Mouse (Mus musculus): Measurements from ENCODE around the gene Lta. TPM values are rescaled to one million over a fixed set of nuclear protein-coding genes. Genes with fewer than 3 reads are reported as not detected.

Lta gene
- polyA plus RNA-seq, 1 experiment: 1.1 TPM

DNA sequence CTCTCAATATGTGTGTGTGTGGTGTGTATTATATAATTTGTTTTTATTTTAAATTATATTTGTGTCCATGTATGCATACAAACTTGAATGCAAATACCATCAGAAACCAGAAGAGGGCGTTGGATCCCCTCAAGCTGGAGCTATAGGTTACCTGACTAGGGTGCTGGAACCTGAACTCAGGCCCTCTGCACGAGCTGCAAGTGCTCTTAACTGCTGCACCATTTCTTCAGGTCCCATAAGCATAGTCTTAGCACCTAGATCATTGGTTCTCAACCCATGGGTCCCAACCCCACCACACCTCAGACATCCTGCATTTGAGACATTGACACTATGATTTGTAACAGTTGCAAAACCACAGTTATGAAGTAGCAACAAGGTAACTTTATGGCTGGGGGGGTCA, 13.4 kb downstream of the Lta start:
- no peak for DNase-seq
- Histone ChIP-seq H3K4me3 (replicated peaks; ENCODE audit: extremely low read depth, low read depth, low read length) (no peak overlapping the region), H3K4me1 (ENCODE audit: control insufficient read depth, insufficient read depth, low read length) (peaks cover 6% of the 10 kb centered on the region)
- WGBS: 76% methylated on average over 2 of the region's 2 CpGs
- TF ChIP-seq POLR2A (IDR thresholded peaks at IDR 0.05; ENCODE audit: borderline replicate concordance, extremely low read depth, low read depth, low read length) (no peak), CTCF (IDR thresholded peaks at IDR 0.05; ENCODE audit: insufficient read depth, low read length) (0 out of 2 replicates have a peak, but pooled peaks have one; percentile 10)

DNA sequence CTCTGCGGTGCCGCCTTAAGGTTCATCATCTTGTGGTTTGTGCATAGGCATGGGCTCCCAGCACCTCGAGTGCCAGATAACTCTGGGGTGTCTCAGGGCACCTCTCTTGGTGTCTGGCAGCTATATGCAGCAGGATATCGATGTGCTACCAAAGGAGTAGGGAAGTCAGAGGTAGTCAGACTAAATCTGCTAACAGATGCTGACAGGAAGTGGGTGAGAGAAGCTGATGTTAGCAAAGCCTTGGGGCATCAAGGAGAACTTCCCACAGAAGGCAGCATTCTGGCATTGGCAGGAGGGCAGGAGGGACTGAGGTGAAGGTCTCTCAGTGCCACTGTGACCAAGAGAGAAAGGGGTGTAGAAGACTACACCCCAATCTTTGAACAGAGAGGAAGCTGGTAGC, 15.1 kb downstream of the Lta start:
- Histone ChIP-seq H3K4me3 (replicated peaks; ENCODE audit: extremely low read depth, low read depth, low read length) (no peak overlapping the region), H3K4me1 (ENCODE audit: control insufficient read depth, insufficient read depth, low read length) (peaks cover 2% of the 10 kb centered on the region; the same call in 1 of the 2 replicates)
- TF ChIP-seq POLR2A (IDR thresholded peaks at IDR 0.05; ENCODE audit: borderline replicate concordance, extremely low read depth, low read depth, low read length) (no peak), CTCF (IDR thresholded peaks at IDR 0.05; ENCODE audit: insufficient read depth, low read length) (no peak)
- no peak for DNase-seq
- 61% methylated on average over 4 of the region's 4 CpGs for WGBS

DNA sequence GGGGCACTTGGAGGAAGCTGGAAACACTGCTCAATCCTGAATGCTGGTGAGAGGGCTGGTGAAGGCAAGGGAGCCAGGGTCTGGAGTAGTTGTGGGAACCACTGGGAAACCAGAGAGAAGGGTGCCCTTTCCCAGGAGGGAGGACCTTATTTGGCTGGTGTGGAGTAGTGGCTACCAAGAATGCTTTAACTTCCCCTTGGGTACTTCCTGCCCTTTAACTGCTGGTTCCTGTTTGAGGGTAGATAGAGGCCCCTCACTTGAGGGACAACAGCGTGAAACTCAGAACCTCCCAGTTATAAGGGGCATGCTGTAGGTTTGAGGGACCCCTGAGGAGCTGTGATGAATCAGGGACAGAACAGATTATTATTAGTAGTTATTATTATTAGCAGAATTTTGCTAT, 16.0 kb downstream of the Lta start:
- WGBS: 22% methylated on average over 1 of the region's 1 CpGs
- DNase-seq: no peak

DNA sequence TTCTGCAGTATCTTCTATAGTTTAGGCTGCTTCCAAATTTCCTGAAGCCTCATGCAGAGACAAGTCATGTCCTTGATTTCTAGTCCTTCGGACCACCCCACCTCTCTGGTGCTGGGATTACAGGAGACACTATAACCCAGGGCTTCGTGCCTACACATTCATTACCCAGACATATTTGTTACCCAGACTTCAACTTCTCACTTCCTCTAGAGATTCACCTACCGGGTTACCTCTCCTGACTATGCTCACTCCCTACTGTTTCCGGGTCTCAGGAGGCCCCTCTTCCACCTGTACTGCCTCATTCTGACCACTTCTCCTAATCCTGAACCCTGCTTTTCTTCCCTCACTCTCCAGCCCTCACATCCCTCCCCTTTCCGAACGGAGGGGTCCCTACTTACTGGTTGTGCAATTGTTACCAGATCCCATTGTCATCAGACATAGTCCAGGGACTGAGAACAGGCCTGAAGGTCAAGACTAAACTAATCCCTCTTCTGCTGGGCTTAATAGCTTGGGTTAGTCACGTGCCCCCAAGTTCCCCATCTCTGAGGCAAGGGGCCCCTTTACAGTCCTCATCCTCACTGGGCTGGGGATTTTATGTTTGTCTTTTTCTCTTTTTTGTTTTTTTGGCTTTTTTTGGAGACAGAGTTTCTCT, 17.1 kb downstream of the Lta start, which contains the start of gene Lst1:
Gene Lst1, minus strand, starts transcription at position 481 of the 652 bp plus-strand sequence.
- Histone ChIP-seq H3K4me1 (ENCODE audit: control insufficient read depth, insufficient read depth, low read length) (peaks cover 2% of the 10 kb centered on the region; the same call in 1 of the 2 replicates), H3K4me3 (replicated peaks; ENCODE audit: extremely low read depth, low read depth, low read length) (peak within 1 kb of the TSS; percentile 2)
- DNase-seq: no peak
- TF ChIP-seq CTCF (IDR thresholded peaks at IDR 0.05; ENCODE audit: insufficient read depth, low read length) (no peak), POLR2A (IDR thresholded peaks at IDR 0.05; ENCODE audit: borderline replicate concordance, extremely low read depth, low read depth, low read length) (no peak)
- 71% methylated on average over 7 of the region's 7 CpGs for WGBS

More for the DNA sequence above, 16.0 kb downstream of the Lta start:
- no peak for TF ChIP-seq CTCF (IDR thresholded peaks at IDR 0.05; ENCODE audit: insufficient read depth, low read length)
- TF ChIP-seq POLR2A (IDR thresholded peaks at IDR 0.05; ENCODE audit: borderline replicate concordance, extremely low read depth, low read depth, low read length): no peak
- Histone ChIP-seq H3K4me3 (replicated peaks; ENCODE audit: extremely low read depth, low read depth, low read length) (no peak overlapping the region), H3K4me1 (ENCODE audit: control insufficient read depth, insufficient read depth, low read length) (peaks cover 2% of the 10 kb centered on the region; the same call in 1 of the 2 replicates)

DNA sequence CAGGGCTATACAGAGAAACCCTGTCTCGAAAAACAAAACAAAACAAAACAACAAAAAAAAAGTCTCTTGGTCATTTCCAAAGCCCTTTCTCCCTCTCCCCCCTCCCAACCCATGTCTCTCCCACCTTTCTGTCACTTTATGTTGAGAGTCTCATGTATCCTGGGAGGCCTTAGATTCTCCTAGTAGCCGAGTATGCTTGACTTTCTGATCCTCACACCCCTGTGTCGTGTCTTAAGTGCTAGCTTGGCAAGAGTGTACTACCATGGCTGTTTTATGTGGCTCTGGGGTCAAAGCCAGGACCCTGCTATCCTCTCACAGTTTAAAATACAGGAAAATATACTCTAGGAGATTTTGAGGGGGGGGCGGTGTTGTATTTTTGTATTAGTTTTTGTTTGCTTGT, 17.8 kb downstream of the Lta start:
- no peak for DNase-seq
- Histone ChIP-seq H3K4me3 (replicated peaks; ENCODE audit: extremely low read depth, low read depth, low read length) (no peak overlapping the region), H3K4me1 (ENCODE audit: control insufficient read depth, insufficient read depth, low read length) (peaks cover 2% of the 10 kb centered on the region; the same call in 1 of the 2 replicates)
- WGBS: 59% methylated on average over 4 of the region's 4 CpGs
- TF ChIP-seq POLR2A (IDR thresholded peaks at IDR 0.05; ENCODE audit: borderline replicate concordance, extremely low read depth, low read depth, low read length) (no peak), CTCF (IDR thresholded peaks at IDR 0.05; ENCODE audit: insufficient read depth, low read length) (no peak)

DNA sequence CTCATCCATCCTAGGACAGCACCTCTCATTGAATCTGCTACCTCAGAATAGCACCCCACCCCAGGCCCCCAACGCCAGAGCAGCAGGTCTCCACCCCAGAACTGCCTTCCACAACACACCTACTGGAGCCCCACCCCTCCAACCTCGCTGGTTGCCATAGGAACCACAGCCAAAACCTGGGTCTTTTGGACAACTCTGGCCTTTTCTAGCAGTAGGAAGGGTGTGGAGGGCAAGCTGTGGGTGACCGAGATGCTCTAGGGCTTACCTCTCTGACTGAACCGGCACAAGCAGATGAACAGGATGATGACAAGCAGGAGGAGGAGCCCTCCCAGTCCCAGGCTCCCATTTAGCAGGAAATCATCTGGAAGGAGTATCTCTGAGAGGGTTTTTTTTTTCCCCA, 18.5 kb downstream of the Lta start:
- DNase-seq: no peak

DNA sequence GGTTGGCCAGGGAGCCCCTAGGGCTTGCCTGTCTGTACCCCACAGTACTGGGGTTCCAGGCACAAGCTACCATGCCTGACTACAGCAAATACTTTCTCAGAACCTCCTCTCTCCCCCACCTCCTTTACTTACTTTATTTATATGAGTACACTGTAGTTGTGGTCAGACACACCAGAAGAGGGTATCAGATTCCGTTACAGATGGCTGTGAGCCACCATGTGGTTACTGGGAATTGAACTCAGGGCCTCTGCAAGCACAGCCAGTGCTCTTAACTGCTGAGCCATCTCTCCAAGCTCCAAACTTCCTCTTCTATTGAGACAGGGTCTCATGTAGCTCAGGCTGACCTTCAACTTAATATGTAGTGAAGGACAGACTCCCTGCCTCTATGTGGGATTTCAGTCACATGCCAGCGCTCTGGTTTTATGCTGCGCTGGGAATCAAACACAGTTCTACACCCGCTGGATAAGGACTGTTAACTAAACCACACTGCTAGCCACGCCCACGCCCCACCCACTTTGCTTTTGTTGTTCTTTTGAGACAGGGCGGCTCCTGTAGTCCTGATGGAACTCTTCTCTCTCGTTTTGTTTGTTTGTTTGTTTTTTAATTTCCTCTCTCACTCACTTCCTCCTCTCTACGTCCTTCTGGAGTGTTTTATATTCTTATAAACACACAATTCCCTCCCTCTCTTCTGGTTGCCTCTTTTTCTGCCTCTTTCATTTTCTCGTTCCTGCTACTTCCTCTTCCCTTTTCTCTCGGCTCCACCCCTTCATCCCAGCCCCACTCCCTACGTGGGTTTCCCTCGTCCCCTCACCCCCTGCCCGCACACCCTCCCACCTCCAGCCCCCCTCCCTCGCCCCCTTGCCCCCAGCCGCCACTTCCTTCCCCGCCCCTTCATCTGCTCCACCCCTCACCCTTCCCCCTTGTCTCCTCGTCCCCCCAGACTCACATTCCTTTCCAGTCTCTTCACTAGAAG, 19.2 kb downstream of the Lta start:
- TF ChIP-seq POLR2A (IDR thresholded peaks at IDR 0.05; ENCODE audit: borderline replicate concordance, extremely low read depth, low read depth, low read length) (peak; percentile 42; the same call in 1 of the 2 replicates), CTCF (IDR thresholded peaks at IDR 0.05; ENCODE audit: insufficient read depth, low read length) (no peak)
- WGBS: 3% methylated on average over 17 of the region's 18 CpGs
- Histone ChIP-seq H3K4me3 (replicated peaks; ENCODE audit: extremely low read depth, low read depth, low read length) (peak overlapping the region; percentile 38), H3K4me1 (ENCODE audit: control insufficient read depth, insufficient read depth, low read length) (peaks cover 2% of the 10 kb centered on the region; the same call in 1 of the 2 replicates)
- peak; percentile 76 for DNase-seq

More for the DNA sequence above, 18.5 kb downstream of the Lta start:
- peaks cover 2% of the 10 kb centered on the region; the same call in 1 of the 2 replicates for H3K4me1 ChIP-seq (ENCODE audit: control insufficient read depth, insufficient read depth, low read length)
- WGBS: 2% methylated on average over 4 of the region's 4 CpGs
- H3K4me3 ChIP-seq (replicated peaks; ENCODE audit: extremely low read depth, low read depth, low read length): peak overlapping the region; percentile 12
- TF ChIP-seq CTCF (IDR thresholded peaks at IDR 0.05; ENCODE audit: insufficient read depth, low read length): no peak
- peak; percentile 31; the same call in 1 of the 2 replicates for TF ChIP-seq POLR2A (IDR thresholded peaks at IDR 0.05; ENCODE audit: borderline replicate concordance, extremely low read depth, low read depth, low read length)

DNA sequence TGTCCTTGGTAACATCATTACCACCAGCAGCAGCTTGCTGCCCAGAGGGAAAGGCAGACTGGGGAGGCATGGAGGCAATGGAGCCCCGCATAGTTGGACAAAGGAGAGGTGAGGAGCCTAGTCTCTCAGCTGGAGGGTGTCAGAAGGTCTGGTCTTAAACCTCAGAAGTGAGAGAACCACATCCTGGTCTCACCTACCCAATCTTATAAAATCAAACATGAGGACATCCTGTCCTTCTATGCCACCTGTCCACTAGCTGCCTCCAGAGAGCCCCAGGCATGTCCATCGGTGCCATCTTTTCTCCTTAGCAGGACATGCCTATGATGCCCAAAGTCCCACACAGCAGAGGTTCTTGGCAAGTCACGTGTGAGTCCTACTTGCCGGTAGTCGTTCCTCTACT, 25.1 kb downstream of the Lta start:
- H3K4me3 ChIP-seq (replicated peaks; ENCODE audit: extremely low read depth, low read depth, low read length): no peak overlapping the region
- WGBS: 75% methylated on average over 5 of the region's 5 CpGs
- TF ChIP-seq POLR2A (IDR thresholded peaks at IDR 0.05; ENCODE audit: borderline replicate concordance, extremely low read depth, low read depth, low read length) (no peak), CTCF (IDR thresholded peaks at IDR 0.05; ENCODE audit: insufficient read depth, low read length) (no peak)
- DNase-seq: no peak
- H3K4me1 ChIP-seq (ENCODE audit: control insufficient read depth, insufficient read depth, low read length): no peaks in the 10 kb centered on the region

DNA sequence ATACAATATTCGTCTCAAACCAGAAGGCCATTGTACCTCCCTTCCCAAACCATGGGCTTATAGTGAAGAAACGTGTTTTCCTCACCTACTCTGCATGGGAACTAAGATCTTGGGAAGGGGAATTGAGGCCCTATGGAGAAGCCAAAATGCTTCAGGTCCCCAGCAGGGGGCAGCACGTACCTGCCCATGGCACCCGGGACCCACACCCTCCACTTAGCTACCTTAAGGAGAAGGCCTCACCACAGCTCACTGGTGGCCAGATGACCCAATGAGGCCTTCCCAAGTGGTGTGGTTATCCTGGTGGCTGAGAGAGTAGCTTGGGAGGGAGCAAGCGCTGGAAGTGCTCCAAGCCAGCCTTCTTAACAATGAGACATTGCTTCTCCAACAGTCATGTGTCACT, 26.6 kb downstream of the Lta start:
- DNase-seq: peak; percentile 80
- TF ChIP-seq CTCF (IDR thresholded peaks at IDR 0.05; ENCODE audit: insufficient read depth, low read length) (peak; percentile 90), POLR2A (IDR thresholded peaks at IDR 0.05; ENCODE audit: borderline replicate concordance, extremely low read depth, low read depth, low read length) (no peak)
- WGBS: 10% methylated on average over 5 of the region's 5 CpGs

More for the DNA sequence above, 26.6 kb downstream of the Lta start:
- Histone ChIP-seq H3K4me1 (ENCODE audit: control insufficient read depth, insufficient read depth, low read length) (peaks cover 3% of the 10 kb centered on the region; the same call in 1 of the 2 replicates), H3K4me3 (replicated peaks; ENCODE audit: extremely low read depth, low read depth, low read length) (no peak overlapping the region)

All from lung, adult 2 months (tissue).